Mouse (Mus musculus): ENCODE measurements around the gene Cpeb3.
"Not testable (repeated sequence)": the region's sequence is repeated elsewhere in the genome, so short reads cannot be mapped to it uniquely, and the experiment has no call there.

The Cpeb3 gene

GRCm38 (mm10) chr19:37207303-37208175 lies 862 bp downstream of the Cpeb3 start, which contains the start of gene March5:
Gene March5 (plus strand): TSS chr19:37207543.
- peak; percentile 92 for DNase-seq (ENCODE audit: low read depth, low spot score)

GRCm38 (mm10) chr19:37206641-37207302 lies 1.6 kb downstream of the Cpeb3 start:
- DNase-seq (ENCODE audit: low read depth, low spot score), result no peak

GRCm38 (mm10) chr19:37205155-37205554 lies 3.2 kb downstream of the Cpeb3 start:
- DNase-seq (ENCODE audit: low read depth, low spot score), result not testable (repeated sequence)

- no peak for DNase-seq (ENCODE audit: low read depth, low spot score)
These were observed 5.0 kb downstream of the Cpeb3 start for GRCm38 (mm10) chr19:37203371-37203770.

GRCm38 (mm10) chr19:37199889-37200288 lies 8.5 kb downstream of the Cpeb3 start:
- no peak for DNase-seq (ENCODE audit: low read depth, low spot score)

GRCm38 (mm10) chr19:37198165-37198880 lies 10.1 kb downstream of the Cpeb3 start:
- DNase-seq (ENCODE audit: low read depth, low spot score), result no peak

GRCm38 (mm10) chr19:37192475-37193058 lies 15.8 kb downstream of the Cpeb3 start:
- DNase-seq (ENCODE audit: low read depth, low spot score), result no peak

- DNase-seq (ENCODE audit: low read depth, low spot score), result no peak
These were observed 19.9 kb downstream of the Cpeb3 start for GRCm38 (mm10) chr19:37188366-37188948.

GRCm38 (mm10) chr19:37177819-37178708 lies 30.3 kb downstream of the Cpeb3 start:
- DNase-seq (ENCODE audit: low read depth, low spot score), result peak; percentile 84

- peak; percentile 27 for DNase-seq (ENCODE audit: low read depth, low spot score)
These were observed 31.4 kb downstream of the Cpeb3 start for GRCm38 (mm10) chr19:37176879-37177462.

GRCm38 (mm10) chr19:37175919-37176318 lies 32.5 kb downstream of the Cpeb3 start:
- peak; percentile 65 for DNase-seq (ENCODE audit: low read depth, low spot score)

GRCm38 (mm10) chr19:37175436-37175805 lies 33.0 kb downstream of the Cpeb3 start:
- no peak for DNase-seq (ENCODE audit: low read depth, low spot score)

GRCm38 (mm10) chr19:37174716-37175435 lies 33.5 kb downstream of the Cpeb3 start:
- peak; percentile 91 for DNase-seq (ENCODE audit: low read depth, low spot score)

GRCm38 (mm10) chr19:37174116-37174715 lies 34.2 kb downstream of the Cpeb3 start:
- no peak for DNase-seq (ENCODE audit: low read depth, low spot score)

- DNase-seq (ENCODE audit: low read depth, low spot score), result peak; percentile 10
These were observed 34.9 kb downstream of the Cpeb3 start for GRCm38 (mm10) chr19:37173331-37174115.

GRCm38 (mm10) chr19:37172566-37173130 lies 35.8 kb downstream of the Cpeb3 start:
- DNase-seq (ENCODE audit: low read depth, low spot score), result peak; percentile 20

- DNase-seq (ENCODE audit: low read depth, low spot score), result no peak
These were observed 36.3 kb downstream of the Cpeb3 start for GRCm38 (mm10) chr19:37172096-37172495.

Measured in A20 (cell line).